Mouse (Mus musculus): ENCODE data around the gene Uhmk1. TPM values are rescaled to one million over a fixed set of nuclear protein-coding genes. Genes with fewer than 3 reads are reported as not detected.
A peak's percentile ranks its signal among the peaks of the same experiment; 100 is the strongest.
"Not testable (repeated sequence)": the region's sequence is repeated elsewhere in the genome, so short reads cannot be mapped to it uniquely, and the experiment has no call there.

The Uhmk1 gene
- 15.4 and 17.3 TPM in 2 replicates for polyA plus RNA-seq (2012; rRNA removed)
- 10.3 and 10.5 TPM in 2 replicates for polyA plus RNA-seq (2014; fragmentation: Nextera tagmentation; extraction: Ambion mirVana)

DNA sequence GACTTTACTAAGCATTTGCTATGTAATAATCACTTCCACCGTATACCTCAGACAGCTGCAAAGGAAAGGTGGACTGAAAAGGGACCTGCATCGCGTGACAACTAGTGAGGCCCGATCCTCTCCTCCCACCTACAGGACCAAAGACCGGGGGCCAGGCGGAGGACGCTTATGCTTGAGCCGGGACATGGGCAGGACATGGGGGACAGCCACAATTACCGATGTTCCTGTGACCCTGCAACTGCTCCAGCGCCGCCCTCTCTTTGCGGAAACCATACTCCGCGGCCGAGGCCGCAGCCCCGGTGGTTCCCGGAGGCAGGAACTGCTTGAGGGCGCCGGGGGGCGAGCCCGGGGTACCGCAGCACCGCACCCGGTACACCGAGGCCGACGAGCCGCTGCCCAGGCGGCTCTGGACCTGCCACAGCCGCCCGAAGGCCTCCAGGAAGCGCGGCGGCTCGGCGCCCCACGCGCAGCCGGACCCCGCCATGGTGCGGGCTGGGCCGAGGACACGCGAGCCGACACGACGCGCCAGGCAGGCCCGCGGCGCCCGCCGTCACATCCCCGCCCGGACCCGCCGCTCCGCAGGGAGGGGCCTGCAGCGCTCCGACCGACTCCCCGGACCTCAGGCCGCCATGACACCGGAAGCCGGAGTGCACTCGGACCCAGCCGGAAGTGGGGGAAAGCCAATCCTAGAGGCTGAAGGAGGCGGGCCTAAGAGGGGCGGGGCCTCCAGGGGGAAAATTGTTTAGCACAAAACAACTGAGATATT, at the start of gene Uhmk1:
Gene Uhmk1, minus strand, starts transcription at position 641 of the 766 bp plus-strand sequence.
- Histone ChIP-seq H3K4me3 (replicated peaks; ENCODE audit: low read length) (peak within 1 kb of the TSS; percentile 87), H3K9me3 (ENCODE audit: control insufficient read depth, low read length) (no peaks in the 10 kb centered on the region), H3K9ac (ENCODE audit: low read depth, low read length, severe bottlenecking) (peak within 1 kb of the TSS; percentile 95), H3K4me1 (ENCODE audit: control insufficient read depth, insufficient read depth, low read length) (no peaks in the 10 kb centered on the region), H3K27me3 (ENCODE audit: control insufficient read depth, insufficient read depth, low read length) (no peaks in the 10 kb centered on the region), H3K36me3 (ENCODE audit: control insufficient read depth, insufficient read depth, low read length) (peaks cover 23% of the 10 kb centered on the region), H3K4me2 (replicated peaks; ENCODE audit: low read depth, low read length, severe bottlenecking) (peak within 1 kb of the TSS; percentile 62), H3K27ac (replicated peaks; ENCODE audit: low read depth, low read length) (peak within 1 kb of the TSS; percentile 79)
- DNase-seq (ENCODE audit: low spot score) = peak; percentile 86
- peak; percentile 70; the same call in 1 of the 2 replicates for TF ChIP-seq POLR2A (IDR thresholded peaks at IDR 0.05; ENCODE audit: borderline replicate concordance, extremely low read depth, insufficient read depth, insufficient read length)
- WGBS = under 1% methylated on average over 62 of the region's 70 CpGs
- ATAC-seq (ENCODE audit: low FRiP score, low read depth) = peak; percentile 98

DNA sequence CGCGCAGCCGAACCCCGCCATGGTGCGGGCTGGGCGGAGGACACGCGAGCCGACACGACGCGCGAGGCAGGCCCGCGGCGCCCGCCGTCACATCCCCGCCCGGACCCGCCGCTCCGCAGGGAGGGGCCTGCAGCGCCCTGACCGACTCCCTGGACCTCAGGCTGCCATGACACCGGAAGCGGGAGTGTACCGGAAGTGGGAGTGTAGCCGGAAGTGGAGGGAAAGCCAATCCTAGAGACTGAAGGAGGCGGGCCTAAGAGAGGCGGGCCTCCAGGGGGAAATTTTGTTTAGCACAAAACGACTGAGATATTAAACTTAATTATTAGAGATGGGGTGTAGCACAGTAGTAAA, 40.3 kb upstream of the Uhmk1 start:
- H3K4me3 ChIP-seq (replicated peaks; ENCODE audit: low read length) = peak overlapping the region; percentile 65
- DNase-seq (ENCODE audit: low spot score) (peak; percentile 92), ATAC-seq (ENCODE audit: low FRiP score, low read depth) (peak; percentile 94)
- peak overlapping the region; percentile 65 for H3K4me2 ChIP-seq (replicated peaks; ENCODE audit: low read depth, low read length, severe bottlenecking)
- no peaks in the 10 kb centered on the region for H3K36me3 ChIP-seq (ENCODE audit: control insufficient read depth, insufficient read depth, low read length)
- H3K27ac ChIP-seq (replicated peaks; ENCODE audit: low read depth, low read length) = no peak overlapping the region
- peak overlapping the region; percentile 84 for H3K9ac ChIP-seq (ENCODE audit: low read depth, low read length, severe bottlenecking)
- H3K9me3 ChIP-seq (ENCODE audit: control insufficient read depth, low read length) = peaks cover 4% of the 10 kb centered on the region; the same call in 1 of the 2 replicates
- TF ChIP-seq POLR2A (IDR thresholded peaks at IDR 0.05; ENCODE audit: borderline replicate concordance, extremely low read depth, insufficient read depth, insufficient read length) = peak; percentile 40; the same call in 1 of the 2 replicates
- H3K27me3 ChIP-seq (ENCODE audit: control insufficient read depth, insufficient read depth, low read length) = no peaks in the 10 kb centered on the region
- WGBS = 4% methylated on average over 32 of the region's 32 CpGs
- 0 out of 2 replicates have a peak, but pooled peaks cover 2% of the 10 kb centered on the region for H3K4me1 ChIP-seq (ENCODE audit: control insufficient read depth, insufficient read depth, low read length)

- 27% methylated on average over 26 of the region's 30 CpGs for WGBS
Measured at GRCm38 (mm10) chr1:170254893-170255559, 39.8 kb upstream of the Uhmk1 start.

GRCm38 (mm10) chr1:170245016-170245415, 29.8 kb upstream of the Uhmk1 start:
- Histone ChIP-seq H3K27ac (replicated peaks; ENCODE audit: low read depth, low read length) (no peak overlapping the region), H3K36me3 (ENCODE audit: control insufficient read depth, insufficient read depth, low read length) (no peaks in the 10 kb centered on the region), H3K4me1 (ENCODE audit: control insufficient read depth, insufficient read depth, low read length) (no peaks in the 10 kb centered on the region), H3K9ac (ENCODE audit: low read depth, low read length, severe bottlenecking) (no peak overlapping the region), H3K27me3 (ENCODE audit: control insufficient read depth, insufficient read depth, low read length) (no peaks in the 10 kb centered on the region), H3K4me3 (replicated peaks; ENCODE audit: low read length) (no peak overlapping the region), H3K4me2 (replicated peaks; ENCODE audit: low read depth, low read length, severe bottlenecking) (no peak overlapping the region), H3K9me3 (ENCODE audit: control insufficient read depth, low read length) (no peaks in the 10 kb centered on the region)
- 78% methylated on average over 3 of the region's 3 CpGs for WGBS
- TF ChIP-seq POLR2A (IDR thresholded peaks at IDR 0.05; ENCODE audit: borderline replicate concordance, extremely low read depth, insufficient read depth, insufficient read length) = no peak
- no peak for DNase-seq (ENCODE audit: low spot score)
- ATAC-seq (ENCODE audit: low FRiP score, low read depth) = no peak

More at GRCm38 (mm10) chr1:170254893-170255559, 39.8 kb upstream of the Uhmk1 start:
- H3K4me1 ChIP-seq (ENCODE audit: control insufficient read depth, insufficient read depth, low read length) = 0 out of 2 replicates have a peak, but pooled peaks cover 2% of the 10 kb centered on the region
- H3K27me3 ChIP-seq (ENCODE audit: control insufficient read depth, insufficient read depth, low read length) = no peaks in the 10 kb centered on the region
- peak overlapping the region; percentile 65 for H3K4me2 ChIP-seq (replicated peaks; ENCODE audit: low read depth, low read length, severe bottlenecking)
- TF ChIP-seq POLR2A (IDR thresholded peaks at IDR 0.05; ENCODE audit: borderline replicate concordance, extremely low read depth, insufficient read depth, insufficient read length) = no peak
- peak; percentile 62; the same call in 1 of the 2 replicates for ATAC-seq (ENCODE audit: low FRiP score, low read depth)
- no peaks in the 10 kb centered on the region for H3K36me3 ChIP-seq (ENCODE audit: control insufficient read depth, insufficient read depth, low read length)
- no peak overlapping the region for H3K27ac ChIP-seq (replicated peaks; ENCODE audit: low read depth, low read length)
- H3K9me3 ChIP-seq (ENCODE audit: control insufficient read depth, low read length) = peaks cover 4% of the 10 kb centered on the region; the same call in 1 of the 2 replicates
- peak overlapping the region; percentile 84 for H3K9ac ChIP-seq (ENCODE audit: low read depth, low read length, severe bottlenecking)
- no peak for DNase-seq (ENCODE audit: low spot score)
- H3K4me3 ChIP-seq (replicated peaks; ENCODE audit: low read length) = peak overlapping the region; percentile 65

DNA sequence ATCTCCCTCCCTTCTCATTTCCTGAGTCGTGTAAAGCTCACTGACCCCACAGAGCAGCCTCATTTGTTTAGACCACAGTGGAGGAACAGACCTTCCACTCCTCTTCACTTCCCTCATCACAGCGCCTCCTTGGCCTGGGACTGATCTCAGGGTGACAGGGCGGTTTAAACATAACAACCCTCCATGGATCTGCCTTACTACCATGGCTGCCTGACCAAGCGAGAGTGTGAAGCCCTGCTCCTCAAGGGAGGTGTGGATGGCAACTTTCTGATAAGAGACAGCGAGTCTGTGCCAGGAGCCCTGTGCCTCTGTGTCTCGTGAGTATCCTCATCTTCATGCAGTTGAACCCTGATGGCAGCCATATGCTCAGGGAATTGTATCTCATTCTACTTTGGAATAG, 17.5 kb upstream of the Uhmk1 start, which contains the start of gene Sh2d1b2:
Gene Sh2d1b2, plus strand, starts transcription at position 62 of the 400 bp plus-strand sequence.
- H3K4me2 ChIP-seq (replicated peaks; ENCODE audit: low read depth, low read length, severe bottlenecking); H3K27me3 ChIP-seq (ENCODE audit: control insufficient read depth, insufficient read depth, low read length); H3K9me3 ChIP-seq (ENCODE audit: control insufficient read depth, low read length); H3K27ac ChIP-seq (replicated peaks; ENCODE audit: low read depth, low read length); H3K4me3 ChIP-seq (replicated peaks; ENCODE audit: low read length); H3K36me3 ChIP-seq (ENCODE audit: control insufficient read depth, insufficient read depth, low read length); ATAC-seq (ENCODE audit: low FRiP score, low read depth); H3K9ac ChIP-seq (ENCODE audit: low read depth, low read length, severe bottlenecking); DNase-seq (ENCODE audit: low spot score); H3K4me1 ChIP-seq (ENCODE audit: control insufficient read depth, insufficient read depth, low read length): not testable (repeated sequence)
- 68% methylated on average over 5 of the region's 6 CpGs for WGBS

Data from limb, embryonic 14.5 days (tissue).